Mouse (Mus musculus) CH12.LX (cell line): ENCODE measurements around the gene Rora.

Experiments
- CTCF ChIP-seq, 2 experiments: IDR thresholded peaks in 1 of 2; conservative IDR thresholded peaks in 1 of 2; 2 replicates each; pipeline ENCODE4 v1.5.1; 2011 to 2012; ENCODE audit warnings: low read depth in 2 of 2, low read length in 2 of 2, improper control_type of control experiment in 1 of 2, inconsistent platforms in 1 of 2, mild to moderate bottlenecking in 1 of 2, moderate library complexity in 1 of 2
- ELF1 ChIP-seq: IDR thresholded peaks from 2 replicates; pipeline ENCODE4 v1.6.1; 2014; ENCODE audit warnings: low read depth, mild to moderate bottlenecking, inconsistent platforms, low read length, improper control_type of control experiment
- EP300 ChIP-seq: IDR thresholded peaks from 2 replicates; pipeline ENCODE4 v1.6.1; 2011; ENCODE audit warnings: low read length, improper control_type of control experiment
- IRF4 ChIP-seq: IDR thresholded peaks from 2 replicates; pipeline ENCODE4 v1.6.1; 2014; ENCODE audit warnings: low read depth, mild to moderate bottlenecking, inconsistent platforms, low read length, improper control_type of control experiment
- JUND ChIP-seq: conservative IDR thresholded peaks from 2 replicates; pipeline ENCODE4 v1.6.1; 2011; ENCODE audit warnings: low read depth, low read length, improper control_type of control experiment
- KAT2A ChIP-seq: IDR thresholded peaks from 2 replicates; pipeline ENCODE4 v1.6.1; 2012; ENCODE audit warnings: low read length, improper control_type of control experiment, inconsistent platforms; ENCODE audit not compliant: insufficient replicate concordance
- MEF2A ChIP-seq: IDR thresholded peaks from 2 replicates; pipeline ENCODE4 v1.6.1; 2014; ENCODE audit warnings: low read depth, mild to moderate bottlenecking, inconsistent platforms, low read length, improper control_type of control experiment, borderline replicate concordance
- POLR2AphosphoS2 ChIP-seq: IDR thresholded peaks from 2 replicates; pipeline ENCODE4 v1.6.1; 2011; ENCODE audit warnings: low read depth, low read length, improper control_type of control experiment
- TCF12 ChIP-seq: IDR thresholded peaks from 2 replicates; pipeline ENCODE4 v1.6.1; 2014; ENCODE audit warnings: low read depth, mild to moderate bottlenecking, inconsistent platforms, low read length, improper control_type of control experiment
- ZMIZ1 ChIP-seq: IDR thresholded peaks from 2 replicates; pipeline ENCODE4 v1.6.1; 2012; ENCODE audit warnings: low read depth, mild to moderate bottlenecking, inconsistent platforms, low read length, improper control_type of control experiment

GRCm38 (mm10) chr9:69111539-69111938 lies 458.0 kb downstream of the Rora start:
- TF ChIP-seq TCF12 (no peak), CTCF (conservative IDR thresholded peaks at IDR 0.05 in 1 of 2, IDR thresholded peaks at IDR 0.05 in 1 of 2; ENCODE audit: low read depth in 2 of 2, low read length in 2 of 2) (no peak), POLR2AphosphoS2 (no peak), IRF4 (no peak), EP300 (no peak), ELF1 (no peak), ZMIZ1 (no peak), MEF2A (no peak), KAT2A (no peak), JUND (no peak)
